Mouse (Mus musculus) urinary bladder, postnatal 10 days (tissue): ENCODE results near the gene Brpf1.

Source experiments
- DNase-seq: peaks from one replicate; pipeline ENCODE4 v3.0.0; 2022; ENCODE audit warnings: low spot score

Gene Brpf1

GRCm38 (mm10) chr6:113352820-113353219 lies 45.9 kb downstream of the Brpf1 start:
- DNase-seq, result no peak

- no peak for DNase-seq
Observed at GRCm38 (mm10) chr6:113353696-113354095, 46.8 kb downstream of the Brpf1 start.

- no peak for DNase-seq
Observed at GRCm38 (mm10) chr6:113361476-113361875, 54.5 kb downstream of the Brpf1 start.

- DNase-seq, result no peak
Observed at GRCm38 (mm10) chr6:113362241-113362640, 55.3 kb downstream of the Brpf1 start.

- no peak for DNase-seq
Observed at GRCm38 (mm10) chr6:113364518-113365135, 57.7 kb downstream of the Brpf1 start.

GRCm38 (mm10) chr6:113366639-113367038 lies 59.7 kb downstream of the Brpf1 start:
- DNase-seq, result no peak

GRCm38 (mm10) chr6:113367574-113367973 lies 60.6 kb downstream of the Brpf1 start:
- no peak for DNase-seq

- no peak for DNase-seq
Observed at GRCm38 (mm10) chr6:113368124-113368523, 61.2 kb downstream of the Brpf1 start.

GRCm38 (mm10) chr6:113368577-113368976 lies 61.6 kb downstream of the Brpf1 start:
- no peak for DNase-seq

GRCm38 (mm10) chr6:113370194-113370929 lies 63.4 kb downstream of the Brpf1 start:
- DNase-seq, result no peak

- no peak for DNase-seq
Observed at GRCm38 (mm10) chr6:113373491-113373890, 66.6 kb downstream of the Brpf1 start.
